Mouse (Mus musculus) limb, embryonic 12.5 days (tissue): ENCODE measurements around the gene Pard3. TPM values are rescaled to one million over a fixed set of nuclear protein-coding genes. Genes with fewer than 3 reads are reported as not detected.

ENCODE experiments used
- ATAC-seq: fragments of 200-750 bp; cut with Nextera tagmentation; 2 replicates; pipeline ENCODE4 v1.8.0; 2017; ENCODE audit warnings: low read depth, moderate TSS enrichment; ENCODE audit not compliant: insufficient number of reproducible peaks, insufficient read depth, low FRiP score, low TSS enrichment
- H3K27ac ChIP-seq: fragments of 300-500 bp; sonication (generic); 2 replicates; pipeline ENCODE4 v1.5.1; 2016; ENCODE audit warnings: mild to moderate bottlenecking, moderate library complexity
- H3K27me3 ChIP-seq: fragments of 300-500 bp; sonication (generic); 2 replicates; pipeline ENCODE4 v1.6.1; 2016; ENCODE audit warnings: mild to moderate bottlenecking, moderate library complexity
- H3K36me3 ChIP-seq: fragments of 300-500 bp; sonication (generic); 2 replicates; pipeline ENCODE4 v1.6.1; 2016; ENCODE audit warnings: mild to moderate bottlenecking, moderate library complexity
- H3K4me1 ChIP-seq: fragments of 300-500 bp; sonication (generic); replicated peaks from 2 replicates; pipeline ENCODE4 v1.6.1; 2016
- H3K4me2 ChIP-seq: fragments of 300-500 bp; sonication (generic); 2 replicates; pipeline ENCODE4 v1.6.1; 2016; ENCODE audit warnings: mild to moderate bottlenecking, moderate library complexity
- H3K4me3 ChIP-seq: fragments of 300-500 bp; sonication (generic); replicated peaks from 2 replicates; pipeline ENCODE4 v1.5.1; 2016; ENCODE audit warnings: mild to moderate bottlenecking
- H3K9ac ChIP-seq: fragments of 300-500 bp; sonication (generic); replicated peaks from 2 replicates; pipeline ENCODE4 v1.6.1; 2016; ENCODE audit warnings: mild to moderate bottlenecking, moderate library complexity
- H3K9me3 ChIP-seq: fragments of 300-500 bp; sonication (generic); 2 replicates; pipeline ENCODE4 v1.6.1; 2016; ENCODE audit warnings: mild to moderate bottlenecking, moderate library complexity
- WGBS: fragments of 180-500 bp; shearing (Covaris S2); methylation state at CpG from one replicate; pipeline ENCODE4 v1.1.7; 2016; 5-methylcytosine and 5-hydroxymethylcytosine counted together
- polyA plus RNA-seq: library from polyadenylated mRNA; unstranded; fragments of >200 nt; fragmentation: Nextera tagmentation; extraction: Ambion mirVana; gene quantifications from 2 replicates; pipeline ENCODE4 v1.2.1, GENCODE M21; 2016

Gene Pard3
- polyA plus RNA-seq, 1 experiment from 2014 or later: 50.6 TPM

DNA sequence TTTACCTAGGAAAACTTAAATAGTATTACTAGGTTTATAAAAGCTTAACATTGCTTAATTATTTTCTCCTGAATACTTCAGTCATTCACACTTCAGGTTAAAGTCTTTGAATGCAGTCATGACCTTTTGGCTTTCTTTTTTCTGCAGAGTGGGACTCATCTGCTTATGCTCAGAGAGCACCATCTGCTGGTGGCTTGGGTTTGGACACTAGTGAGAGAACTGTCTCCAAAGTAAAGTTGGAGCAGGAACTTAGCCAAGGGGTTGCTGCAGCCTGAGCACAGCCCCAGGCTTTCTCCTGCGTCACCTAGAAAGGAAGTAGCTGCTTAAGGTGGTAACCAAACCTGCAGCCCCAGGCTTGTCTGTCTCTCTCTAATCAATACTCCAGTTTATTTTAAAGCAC is 75.5 kb downstream of the Pard3 start:
- peak; percentile 44; the same call in 1 of the 2 replicates for ATAC-seq
- Histone ChIP-seq H3K27me3 (no peaks in the 10 kb centered on the region; the same call in 1 of the 2 replicates), H3K4me2 (no peak overlapping the region), H3K9me3 (no peaks in the 10 kb centered on the region), H3K4me3 (no peak overlapping the region), H3K36me3 (no peaks in the 10 kb centered on the region), H3K4me1 (peaks cover 53% of the 10 kb centered on the region), H3K27ac (no peak overlapping the region), H3K9ac (no peak overlapping the region)
- WGBS: 21% methylated on average over 1 of the region's 1 CpGs

DNA sequence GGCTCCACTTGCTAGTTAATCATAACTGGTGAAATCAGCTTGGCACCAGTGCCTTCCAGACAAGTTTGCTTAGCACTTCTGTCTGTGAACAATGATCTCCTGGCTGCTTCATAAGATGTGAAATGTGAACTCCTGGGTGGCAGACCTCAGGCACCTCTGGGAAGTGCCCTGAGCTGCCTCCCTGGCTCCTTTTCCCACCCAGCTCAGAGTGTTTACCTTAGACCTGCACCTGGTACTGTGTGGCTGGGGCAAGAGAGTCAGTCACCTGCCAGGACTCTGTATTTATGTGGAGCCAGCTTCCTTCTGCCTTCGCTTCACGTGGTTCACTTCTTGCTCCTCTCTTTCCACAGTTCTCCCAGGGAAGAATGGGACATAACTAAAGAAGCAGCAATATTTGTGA is 77.3 kb downstream of the Pard3 start:
- Histone ChIP-seq H3K27ac (no peak overlapping the region), H3K4me3 (no peak overlapping the region), H3K27me3 (no peaks in the 10 kb centered on the region; the same call in 1 of the 2 replicates), H3K9ac (no peak overlapping the region), H3K9me3 (no peaks in the 10 kb centered on the region), H3K36me3 (no peaks in the 10 kb centered on the region), H3K4me1 (peaks cover 50% of the 10 kb centered on the region), H3K4me2 (no peak overlapping the region)
- ATAC-seq: no peak
- WGBS: 94% methylated on average over 2 of the region's 2 CpGs

DNA sequence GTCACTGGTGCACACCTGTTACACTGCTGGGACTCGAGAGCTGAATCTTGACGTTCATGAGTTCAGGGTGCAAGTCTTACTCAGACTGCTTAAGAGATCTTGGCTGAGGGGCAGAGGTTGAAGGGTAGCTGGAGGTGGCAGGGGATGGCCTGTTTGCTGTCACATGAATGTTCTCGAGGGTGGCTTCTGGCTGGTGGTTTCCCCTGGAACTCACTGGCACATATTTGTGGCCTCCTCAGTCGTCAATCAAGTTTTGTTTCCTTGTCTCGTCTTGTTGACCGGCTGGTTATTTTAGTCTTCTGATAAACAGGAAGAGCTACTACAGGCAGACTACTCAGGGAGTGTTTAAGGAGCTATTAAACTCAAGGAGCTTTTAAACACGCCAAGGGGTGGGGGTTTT is 79.9 kb downstream of the Pard3 start:
- peaks cover 44% of the 10 kb centered on the region for H3K4me1 ChIP-seq
- no peak overlapping the region for H3K4me2 ChIP-seq
- 23% methylated on average over 7 of the region's 7 CpGs for WGBS
- no peak overlapping the region for H3K9ac ChIP-seq
- H3K36me3 ChIP-seq: no peaks in the 10 kb centered on the region
- no peak for ATAC-seq
- H3K9me3 ChIP-seq: no peaks in the 10 kb centered on the region
- no peaks in the 10 kb centered on the region; the same call in 1 of the 2 replicates for H3K27me3 ChIP-seq
- no peak overlapping the region for H3K27ac ChIP-seq
- H3K4me3 ChIP-seq: no peak overlapping the region

DNA sequence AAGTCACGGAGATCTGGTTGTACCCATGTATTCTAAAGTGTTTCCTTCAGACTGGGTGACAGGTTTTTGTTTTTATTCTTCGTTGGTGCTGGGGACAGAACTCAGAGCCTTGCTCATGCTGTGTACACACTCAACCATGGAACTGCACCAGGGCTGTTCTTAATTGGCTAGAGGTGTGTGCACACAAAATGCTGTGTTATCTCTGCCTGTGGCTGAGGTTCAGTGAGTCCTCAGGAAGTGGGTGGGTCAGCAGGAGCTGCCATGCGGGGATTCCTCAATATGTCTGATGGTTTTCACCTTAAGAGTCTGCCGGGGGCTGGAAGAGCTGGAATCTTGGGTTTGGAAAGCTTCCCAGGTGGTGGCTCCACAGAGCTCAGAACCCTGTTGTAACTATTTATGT is 80.9 kb downstream of the Pard3 start:
- H3K9ac ChIP-seq: no peak overlapping the region
- H3K4me2 ChIP-seq: no peak overlapping the region
- WGBS: 60% methylated on average over 4 of the region's 4 CpGs
- H3K9me3 ChIP-seq: no peaks in the 10 kb centered on the region
- no peaks in the 10 kb centered on the region for H3K36me3 ChIP-seq
- no peak for ATAC-seq
- H3K27me3 ChIP-seq: no peaks in the 10 kb centered on the region; the same call in 1 of the 2 replicates
- peaks cover 44% of the 10 kb centered on the region for H3K4me1 ChIP-seq
- no peak overlapping the region for H3K27ac ChIP-seq
- no peak overlapping the region for H3K4me3 ChIP-seq

DNA sequence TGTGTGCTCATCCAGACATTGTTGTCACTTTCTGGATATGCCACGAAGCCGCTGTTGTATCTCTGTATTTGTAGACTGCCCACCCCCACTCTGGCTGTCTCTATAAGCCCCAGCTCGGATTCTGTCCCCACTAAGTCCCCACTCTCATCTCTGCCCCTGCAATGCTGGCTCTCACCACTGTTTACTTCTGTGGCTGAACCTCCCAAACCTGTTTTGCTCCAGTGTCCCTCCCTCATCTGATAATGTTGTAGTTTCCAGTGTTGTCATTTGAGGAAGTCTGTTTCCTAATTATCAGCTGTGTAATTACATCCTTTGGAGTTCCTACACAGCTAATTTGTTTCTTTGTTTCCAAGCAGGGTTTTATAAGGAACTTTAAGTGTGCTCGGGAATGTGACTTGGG is 81.4 kb downstream of the Pard3 start:
- H3K4me2 ChIP-seq: no peak overlapping the region

DNA sequence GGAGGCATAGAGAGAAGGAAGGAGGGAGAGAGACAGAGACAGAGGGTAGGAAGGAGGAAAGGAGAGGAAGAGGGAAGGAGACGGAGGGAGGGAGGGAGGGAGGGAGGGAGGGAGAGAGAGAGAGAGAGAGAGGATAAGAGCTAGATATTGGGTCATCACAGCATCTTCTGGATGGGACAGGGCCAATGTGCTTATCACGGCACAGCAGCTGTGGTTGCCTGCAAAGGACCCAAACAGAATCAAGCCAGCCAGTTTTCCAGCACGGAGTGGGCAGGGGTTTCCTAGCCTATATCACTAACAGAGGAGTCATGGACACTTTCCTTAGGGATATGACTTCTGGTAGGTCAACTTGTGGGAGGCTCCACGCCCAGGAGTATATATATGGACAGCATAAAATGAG is 82.4 kb downstream of the Pard3 start:
- 73% methylated on average over 4 of the region's 4 CpGs for WGBS
- no peaks in the 10 kb centered on the region for H3K9me3 ChIP-seq
- no peaks in the 10 kb centered on the region for H3K36me3 ChIP-seq
- H3K27me3 ChIP-seq: no peaks in the 10 kb centered on the region; the same call in 1 of the 2 replicates
- no peak overlapping the region for H3K27ac ChIP-seq
- H3K4me3 ChIP-seq: no peak overlapping the region
- H3K4me2 ChIP-seq: no peak overlapping the region
- ATAC-seq: no peak
- H3K9ac ChIP-seq: no peak overlapping the region
- H3K4me1 ChIP-seq: peaks cover 44% of the 10 kb centered on the region

More for the DNA sequence above, 81.4 kb downstream of the Pard3 start:
- H3K9ac ChIP-seq: no peak overlapping the region
- no peak for ATAC-seq
- WGBS: 37% methylated on average over 4 of the region's 4 CpGs
- no peaks in the 10 kb centered on the region; the same call in 1 of the 2 replicates for H3K27me3 ChIP-seq
- no peak overlapping the region for H3K4me3 ChIP-seq
- no peaks in the 10 kb centered on the region for H3K9me3 ChIP-seq
- H3K4me1 ChIP-seq: peaks cover 44% of the 10 kb centered on the region
- no peak overlapping the region for H3K27ac ChIP-seq
- no peaks in the 10 kb centered on the region for H3K36me3 ChIP-seq

DNA sequence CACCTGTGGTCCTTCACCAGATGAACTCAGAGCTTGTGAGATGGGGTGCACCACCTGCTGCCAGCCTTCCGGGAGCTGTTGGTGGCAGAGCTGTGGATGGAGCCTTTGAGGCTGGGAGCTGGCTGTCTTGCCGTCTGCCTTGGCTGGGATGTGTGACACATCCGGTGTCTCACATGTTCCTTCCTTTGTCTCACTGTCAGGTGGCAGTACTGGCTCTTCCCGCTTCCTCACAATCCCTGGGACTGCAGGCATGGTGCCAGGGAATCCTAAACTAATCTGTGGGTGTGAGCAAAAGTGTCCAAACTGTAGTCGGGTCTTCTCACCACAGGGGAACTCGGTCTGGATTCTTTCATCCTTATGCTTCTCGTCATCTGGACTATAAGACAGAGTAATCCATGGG is 85.1 kb downstream of the Pard3 start:
- Histone ChIP-seq H3K4me3 (no peak overlapping the region), H3K9ac (no peak overlapping the region), H3K27me3 (no peaks in the 10 kb centered on the region), H3K36me3 (no peaks in the 10 kb centered on the region), H3K27ac (no peak overlapping the region), H3K9me3 (no peaks in the 10 kb centered on the region), H3K4me1 (peaks cover 37% of the 10 kb centered on the region), H3K4me2 (no peak overlapping the region)
- ATAC-seq: no peak
- 71% methylated on average over 7 of the region's 7 CpGs for WGBS

DNA sequence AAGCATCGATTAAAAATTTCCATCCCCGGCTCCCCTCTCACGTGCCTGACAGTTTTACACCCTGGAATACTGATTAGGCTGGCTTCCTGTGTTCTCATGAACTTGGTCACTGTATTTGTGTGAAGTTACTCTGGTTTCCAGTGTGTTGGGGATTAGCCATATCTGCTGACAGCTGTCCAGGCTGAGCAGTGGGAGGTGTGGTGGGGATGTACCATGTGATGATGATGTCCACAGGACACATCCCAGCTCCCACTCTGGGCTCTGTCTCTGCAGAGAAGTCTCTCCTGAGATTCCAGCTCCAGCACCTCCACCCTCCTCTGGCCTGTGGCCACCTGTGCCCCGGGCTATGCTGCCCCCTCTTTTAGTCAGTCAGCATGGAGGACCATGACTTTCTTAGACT is 87.0 kb downstream of the Pard3 start:
- WGBS: 81% methylated on average over 4 of the region's 4 CpGs
- ATAC-seq: no peak
- H3K9ac ChIP-seq: no peak overlapping the region
- no peaks in the 10 kb centered on the region for H3K9me3 ChIP-seq
- H3K27ac ChIP-seq: no peak overlapping the region
- H3K4me3 ChIP-seq: no peak overlapping the region
- no peaks in the 10 kb centered on the region for H3K27me3 ChIP-seq
- H3K36me3 ChIP-seq: no peaks in the 10 kb centered on the region
- no peak overlapping the region for H3K4me2 ChIP-seq
- peaks cover 22% of the 10 kb centered on the region for H3K4me1 ChIP-seq

DNA sequence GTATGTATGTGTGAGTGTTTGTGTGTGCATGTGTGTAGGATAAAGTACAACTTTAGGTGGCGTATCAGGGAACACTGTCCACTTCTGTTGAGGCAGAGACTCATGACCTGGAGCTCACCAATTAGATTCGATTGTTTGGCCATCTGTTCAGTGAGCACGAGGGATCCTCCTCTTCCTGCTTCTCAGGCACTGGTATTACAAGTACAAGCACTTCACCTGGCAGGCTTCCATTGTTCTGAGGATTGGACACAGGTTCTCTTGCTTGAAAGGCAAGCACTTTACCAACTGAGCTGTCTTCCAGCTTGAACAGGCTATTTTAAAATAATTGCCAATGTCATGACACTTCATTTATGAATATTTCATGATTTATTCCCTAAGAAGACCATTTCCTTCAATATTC is 88.0 kb downstream of the Pard3 start:
- Histone ChIP-seq H3K4me3 (no peak overlapping the region), H3K27ac (no peak overlapping the region), H3K36me3 (no peaks in the 10 kb centered on the region), H3K9ac (no peak overlapping the region), H3K4me2 (no peak overlapping the region), H3K9me3 (no peaks in the 10 kb centered on the region), H3K27me3 (no peaks in the 10 kb centered on the region), H3K4me1 (peaks cover 13% of the 10 kb centered on the region)
- WGBS: 73% methylated on average over 3 of the region's 3 CpGs
- no peak for ATAC-seq

DNA sequence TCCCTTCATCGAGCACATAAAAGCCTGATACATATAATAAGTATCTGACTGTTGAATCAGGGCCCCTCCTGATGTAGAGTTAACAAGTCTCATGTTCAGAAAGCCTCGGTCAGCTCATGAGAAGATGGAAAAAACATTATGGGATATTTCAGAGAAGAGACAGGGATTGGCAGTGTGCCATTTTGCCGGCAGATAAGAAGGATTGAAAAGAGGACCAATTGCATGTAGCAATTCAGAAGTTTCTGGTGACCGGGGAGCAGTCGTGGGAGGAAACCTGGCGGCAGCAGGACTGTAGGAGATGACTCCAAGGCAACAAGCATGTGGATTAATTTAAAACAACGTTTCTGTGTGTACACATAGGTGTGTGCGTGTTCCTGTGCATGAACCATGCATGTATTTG is 93.4 kb downstream of the Pard3 start:
- 81% methylated on average over 8 of the region's 8 CpGs for whole genome bisulfite sequencing
- H3K4me2 ChIP-seq: no peak overlapping the region
- no peak for ATAC-seq

DNA sequence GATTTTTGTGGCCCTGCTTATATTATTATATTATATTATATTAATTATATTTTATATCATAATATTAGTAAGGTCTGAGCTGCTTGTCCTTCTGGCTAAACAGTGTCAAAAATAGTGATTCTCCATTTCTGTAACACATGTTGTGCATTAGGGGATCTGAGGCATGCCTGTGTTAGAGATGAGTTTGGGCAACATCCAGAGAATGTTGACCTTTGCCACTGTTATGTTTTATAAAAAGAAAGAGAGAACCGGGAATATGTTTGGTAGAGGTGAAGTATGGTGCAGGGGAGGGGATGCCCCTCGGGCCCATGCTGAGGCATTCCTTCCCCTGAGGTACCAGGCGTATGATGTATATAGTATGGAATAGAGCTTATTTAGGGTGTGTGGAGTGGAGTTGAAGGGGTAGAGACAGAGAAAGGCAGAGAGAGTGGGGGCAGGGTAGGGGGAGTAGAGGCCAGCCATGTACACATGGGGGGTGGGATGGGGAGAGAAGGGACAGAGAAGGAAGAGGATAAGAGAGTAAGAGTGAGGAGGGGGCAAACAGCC is 95.8 kb downstream of the Pard3 start:
- Histone ChIP-seq H3K9me3 (no peaks in the 10 kb centered on the region), H3K4me2 (no peak overlapping the region), H3K9ac (no peak overlapping the region), H3K4me1 (peaks cover 11% of the 10 kb centered on the region), H3K27me3 (no peaks in the 10 kb centered on the region), H3K36me3 (peaks cover 6% of the 10 kb centered on the region; the same call in 1 of the 2 replicates), H3K4me3 (no peak overlapping the region), H3K27ac (peak overlapping the region; percentile 57; the same call in 1 of the 2 replicates)
- ATAC-seq: no peak; the same call in 1 of the 2 replicates
- 58% methylated on average over 3 of the region's 3 CpGs for WGBS

More for the DNA sequence above, 93.4 kb downstream of the Pard3 start:
- peaks cover 6% of the 10 kb centered on the region; the same call in 1 of the 2 replicates for H3K36me3 ChIP-seq
- no peak overlapping the region for H3K4me3 ChIP-seq
- no peak overlapping the region for H3K27ac ChIP-seq
- no peaks in the 10 kb centered on the region for H3K9me3 ChIP-seq
- no peaks in the 10 kb centered on the region for H3K27me3 ChIP-seq
- no peak overlapping the region for H3K9ac ChIP-seq
- peaks cover 11% of the 10 kb centered on the region for H3K4me1 ChIP-seq

DNA sequence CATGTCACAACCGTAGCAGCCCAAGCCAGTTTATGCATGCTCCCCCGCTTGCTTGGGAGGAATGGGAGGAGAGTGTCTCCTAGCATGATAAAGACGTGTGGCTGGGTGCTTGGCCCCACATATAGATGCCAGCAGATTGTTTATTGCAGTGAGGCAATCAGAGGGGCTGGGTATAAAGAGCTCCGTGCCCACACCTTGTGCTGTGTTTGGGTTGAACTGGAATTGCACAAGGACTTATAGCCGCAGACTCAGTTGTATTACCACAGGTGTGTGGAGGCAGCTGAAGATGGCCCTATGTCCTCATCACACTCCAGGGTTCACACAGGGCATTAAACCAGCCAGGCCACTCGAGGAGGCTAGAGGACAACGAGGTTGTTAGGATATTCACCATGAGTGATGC is 98.2 kb downstream of the Pard3 start:
- Histone ChIP-seq H3K9ac (no peak overlapping the region), H3K27me3 (no peaks in the 10 kb centered on the region), H3K4me2 (no peak overlapping the region), H3K36me3 (peaks cover 6% of the 10 kb centered on the region; the same call in 1 of the 2 replicates), H3K9me3 (no peaks in the 10 kb centered on the region), H3K27ac (no peak overlapping the region), H3K4me3 (no peak overlapping the region), H3K4me1 (peaks cover 11% of the 10 kb centered on the region)
- no peak for ATAC-seq
- 79% methylated on average over 7 of the region's 7 CpGs for WGBS
